Mouse (Mus musculus): ENCODE measurements around the gene Arhgap21.

GRCm38 (mm10) chr2:20991508-20991907 is 22.8 kb upstream of the Arhgap21 start:
- TF ChIP-seq POLR2A (IDR thresholded peaks at IDR 0.05; ENCODE audit: insufficient read depth, low read depth, low read length) (no peak), CTCF (IDR thresholded peaks at IDR 0.05) (no peak)
